Mouse (Mus musculus): ENCODE data around the gene Hlf. TPM values are rescaled to one million over a fixed set of nuclear protein-coding genes. Genes with fewer than 3 reads are reported as not detected.
A peak's percentile ranks its signal among the peaks of the same experiment; 100 is the strongest.

Hlf gene
- polyA plus RNA-seq, 1 experiment, result 6.2 TPM

- WGBS, result 31% methylated on average over 6 of the region's 6 CpGs
- no peaks in the 10 kb centered on the region for H3K4me1 ChIP-seq (ENCODE audit: control insufficient read depth, insufficient read depth, low read length)
- H3K27ac ChIP-seq (ENCODE audit: control insufficient read depth, insufficient read depth, low read depth, low read length, poor library complexity), result no peak overlapping the region
- TF ChIP-seq CTCF (IDR thresholded peaks at IDR 0.05; ENCODE audit: control insufficient read depth, insufficient read depth, low read length) (no peak), POLR2A (IDR thresholded peaks at IDR 0.05; ENCODE audit: borderline replicate concordance, control insufficient read depth, low read depth, low read length) (no peak)
- no peak overlapping the region for H3K4me3 ChIP-seq (replicated peaks; ENCODE audit: control insufficient read depth, low read depth, low read length)
Measured at GRCm38 (mm10) chr11:90398850-90399249, 8.2 kb upstream of the Hlf start.

- no peak overlapping the region for H3K4me3 ChIP-seq (replicated peaks; ENCODE audit: control insufficient read depth, low read depth, low read length)
- H3K4me1 ChIP-seq (ENCODE audit: control insufficient read depth, insufficient read depth, low read length), result no peaks in the 10 kb centered on the region; the same call in 1 of the 2 replicates
- no peak for TF ChIP-seq CTCF (IDR thresholded peaks at IDR 0.05; ENCODE audit: control insufficient read depth, insufficient read depth, low read length)
- TF ChIP-seq POLR2A (IDR thresholded peaks at IDR 0.05; ENCODE audit: borderline replicate concordance, control insufficient read depth, low read depth, low read length), result no peak
- 62% methylated on average over 14 of the region's 14 CpGs for WGBS
- H3K27ac ChIP-seq (ENCODE audit: control insufficient read depth, insufficient read depth, low read depth, low read length, poor library complexity), result no peak overlapping the region
Measured at GRCm38 (mm10) chr11:90391271-90392185, 833 bp upstream of the Hlf start.

- TF ChIP-seq CTCF (IDR thresholded peaks at IDR 0.05; ENCODE audit: control insufficient read depth, insufficient read depth, low read length) (no peak), POLR2A (IDR thresholded peaks at IDR 0.05; ENCODE audit: borderline replicate concordance, control insufficient read depth, low read depth, low read length) (no peak)
- under 1% methylated on average over 41 of the region's 41 CpGs for WGBS
- Histone ChIP-seq H3K27ac (ENCODE audit: control insufficient read depth, insufficient read depth, low read depth, low read length, poor library complexity) (no peak overlapping the region), H3K4me1 (ENCODE audit: control insufficient read depth, insufficient read depth, low read length) (no peaks in the 10 kb centered on the region; the same call in 1 of the 2 replicates), H3K4me3 (replicated peaks; ENCODE audit: control insufficient read depth, low read depth, low read length) (peak overlapping the region; percentile 35)
Measured at GRCm38 (mm10) chr11:90389902-90390816, 536 bp downstream of the Hlf start.

- Histone ChIP-seq H3K27ac (ENCODE audit: control insufficient read depth, insufficient read depth, low read depth, low read length, poor library complexity) (no peak overlapping the region), H3K4me1 (ENCODE audit: control insufficient read depth, insufficient read depth, low read length) (no peaks in the 10 kb centered on the region; the same call in 1 of the 2 replicates), H3K4me3 (replicated peaks; ENCODE audit: control insufficient read depth, low read depth, low read length) (no peak overlapping the region)
- WGBS, result under 1% methylated on average over 36 of the region's 36 CpGs
- TF ChIP-seq POLR2A (IDR thresholded peaks at IDR 0.05; ENCODE audit: borderline replicate concordance, control insufficient read depth, low read depth, low read length), result no peak
- no peak for TF ChIP-seq CTCF (IDR thresholded peaks at IDR 0.05; ENCODE audit: control insufficient read depth, insufficient read depth, low read length)
Measured at GRCm38 (mm10) chr11:90389174-90389901, 1.4 kb downstream of the Hlf start.

GRCm38 (mm10) chr11:90387501-90388440 lies 2.9 kb downstream of the Hlf start:
- no peak for TF ChIP-seq POLR2A (IDR thresholded peaks at IDR 0.05; ENCODE audit: borderline replicate concordance, control insufficient read depth, low read depth, low read length)
- TF ChIP-seq CTCF (IDR thresholded peaks at IDR 0.05; ENCODE audit: control insufficient read depth, insufficient read depth, low read length), result no peak
- WGBS, result 2% methylated on average over 32 of the region's 32 CpGs
- Histone ChIP-seq H3K4me1 (ENCODE audit: control insufficient read depth, insufficient read depth, low read length) (no peaks in the 10 kb centered on the region; the same call in 1 of the 2 replicates), H3K4me3 (replicated peaks; ENCODE audit: control insufficient read depth, low read depth, low read length) (peak overlapping the region; percentile 50), H3K27ac (ENCODE audit: control insufficient read depth, insufficient read depth, low read depth, low read length, poor library complexity) (peak overlapping the region; percentile 61)

- Histone ChIP-seq H3K4me1 (ENCODE audit: control insufficient read depth, insufficient read depth, low read length) (no peaks in the 10 kb centered on the region; the same call in 1 of the 2 replicates), H3K27ac (ENCODE audit: control insufficient read depth, insufficient read depth, low read depth, low read length, poor library complexity) (no peak overlapping the region), H3K4me3 (replicated peaks; ENCODE audit: control insufficient read depth, low read depth, low read length) (no peak overlapping the region)
- TF ChIP-seq CTCF (IDR thresholded peaks at IDR 0.05; ENCODE audit: control insufficient read depth, insufficient read depth, low read length) (no peak), POLR2A (IDR thresholded peaks at IDR 0.05; ENCODE audit: borderline replicate concordance, control insufficient read depth, low read depth, low read length) (no peak)
- WGBS, result 37% methylated on average over 6 of the region's 6 CpGs
Measured at GRCm38 (mm10) chr11:90382005-90382611, 8.6 kb downstream of the Hlf start.
